Mouse (Mus musculus) mature B cell (primary cell): Measurements from ENCODE around the gene Mtfp1.

Experiments
- in situ Hi-C: fragments of 300-500 bp; cut with MboI; formaldehyde crosslinking; loops from 2 replicates; pipeline ENCODE4 v1.14.3; 2019

Gene Mtfp1

DNA sequence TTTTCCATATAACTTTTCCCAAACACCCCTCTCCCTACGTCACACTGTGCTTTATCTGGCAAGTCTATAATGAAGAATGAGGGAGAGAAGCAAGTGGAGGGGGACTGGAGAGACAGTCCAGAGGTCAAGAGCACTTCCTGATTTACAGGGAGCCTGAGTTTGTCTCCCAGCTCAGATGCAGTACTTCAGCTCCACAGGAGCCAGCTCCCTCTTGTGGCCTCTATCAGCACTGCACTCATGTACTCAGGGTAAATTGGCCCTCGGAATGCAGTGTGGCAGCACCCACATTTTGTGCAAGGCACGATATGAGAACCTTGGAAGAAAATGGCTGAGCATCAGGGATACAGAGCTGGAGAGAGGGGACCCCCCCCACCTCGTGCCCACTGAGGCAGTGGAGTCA, 15.0 kb downstream of the Mtfp1 start:
- in situ Hi-C loops = no loop called here

DNA sequence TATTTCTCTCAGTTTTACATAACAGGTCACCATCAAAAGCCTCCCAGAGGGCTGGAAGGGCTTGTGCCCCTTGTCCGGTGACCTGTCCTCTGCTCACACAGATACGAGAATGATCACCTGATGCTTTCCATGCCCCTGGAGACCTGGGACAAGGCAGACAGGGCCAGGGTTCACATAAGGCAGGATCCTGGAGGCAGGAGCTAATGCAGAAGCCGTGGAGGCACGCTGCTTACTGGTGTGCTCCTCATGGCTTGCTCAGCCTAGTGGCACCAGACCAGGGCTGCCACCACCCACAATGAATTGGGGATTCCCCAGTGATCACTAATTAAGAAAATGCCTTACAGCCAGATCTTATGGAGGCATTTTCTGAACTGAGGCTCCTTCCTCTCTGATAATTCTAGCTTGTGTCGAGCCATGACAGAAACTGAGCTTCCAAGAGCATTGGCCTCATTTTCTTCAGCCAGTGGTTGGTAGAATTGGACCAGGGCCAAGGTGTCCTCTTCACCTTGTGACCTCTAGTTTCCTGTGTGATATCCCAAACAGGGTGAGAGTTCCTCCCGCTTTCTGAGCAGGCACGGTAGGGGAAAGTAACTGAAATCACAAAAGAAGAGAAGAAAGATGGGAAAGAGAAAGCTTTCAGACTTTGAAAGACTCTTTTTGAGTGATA, 16.8 kb downstream of the Mtfp1 start:
- in situ Hi-C loops = no loop called here

- in situ Hi-C loops = no loop called here
These were observed 18.6 kb downstream of the Mtfp1 start for GRCm38 (mm10) chr11:4076633-4077032.

GRCm38 (mm10) chr11:4069664-4070063, 25.6 kb downstream of the Mtfp1 start:
- in situ Hi-C loops = no loop called here

GRCm38 (mm10) chr11:4064627-4065122, 30.6 kb downstream of the Mtfp1 start, which contains the start of gene Sec14l3:
Sec14l3 (plus strand) TSS chr11:4064841.
- in situ Hi-C loops = no loop called here

- in situ Hi-C loops = no loop called here
These were observed 32.3 kb downstream of the Mtfp1 start for GRCm38 (mm10) chr11:4062981-4063380.

DNA sequence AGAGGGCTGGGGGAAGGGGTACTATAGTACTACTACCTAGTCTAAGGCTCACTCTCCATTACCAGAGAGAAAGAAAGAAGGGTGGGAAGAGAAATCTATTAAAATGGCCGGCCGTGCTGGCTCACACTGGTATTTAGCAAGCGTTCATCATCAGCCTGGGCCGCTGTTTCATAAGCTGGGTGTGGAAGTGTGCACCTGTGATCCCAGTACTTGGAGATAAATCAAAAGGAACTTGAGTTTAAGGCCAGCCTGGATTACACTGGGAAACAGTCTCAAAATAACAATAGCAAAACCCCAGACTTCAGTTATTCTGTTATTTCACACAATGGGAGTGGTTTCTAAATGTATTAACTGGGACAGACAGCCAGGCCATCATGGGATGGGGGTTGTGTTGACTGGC, 32.7 kb downstream of the Mtfp1 start:
- in situ Hi-C loops = no loop called here

DNA sequence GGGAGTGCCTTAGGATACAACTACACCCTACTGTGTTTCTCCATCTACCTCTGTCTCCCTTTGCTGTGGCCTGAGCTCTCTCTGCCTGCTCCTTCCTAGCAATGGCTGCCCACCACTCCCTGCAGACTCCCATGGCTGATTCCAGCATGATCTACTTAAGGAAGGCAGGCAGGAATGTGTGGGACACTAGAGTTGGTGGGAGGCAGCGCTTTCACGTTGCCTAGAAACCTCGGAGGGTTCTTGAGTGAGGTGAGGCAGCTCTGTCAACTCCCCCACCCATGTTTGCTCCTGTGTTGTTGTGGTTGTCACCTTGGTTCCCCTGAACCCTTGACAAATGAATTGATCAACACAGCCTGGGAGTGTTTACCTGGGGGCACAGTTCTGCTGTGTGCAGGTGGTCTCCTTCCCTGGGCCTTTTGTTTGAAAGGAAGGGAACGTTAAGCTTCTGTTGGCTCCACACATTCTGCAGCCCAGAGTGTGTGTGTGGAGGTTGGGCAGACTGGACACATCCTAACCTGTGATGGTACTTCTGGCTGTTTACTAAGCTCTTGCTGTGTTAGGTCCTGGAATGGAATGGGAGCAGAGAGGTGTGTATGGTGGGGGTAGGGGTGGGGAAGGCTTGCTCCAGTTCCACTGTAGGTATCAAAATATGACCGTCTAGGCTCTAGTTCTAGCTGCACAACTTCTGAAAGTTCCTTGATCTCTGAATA, 34.2 kb downstream of the Mtfp1 start:
- in situ Hi-C loops = no loop called here

- in situ Hi-C loops = no loop called here
These were observed 41.7 kb downstream of the Mtfp1 start for GRCm38 (mm10) chr11:4053586-4053985.

DNA sequence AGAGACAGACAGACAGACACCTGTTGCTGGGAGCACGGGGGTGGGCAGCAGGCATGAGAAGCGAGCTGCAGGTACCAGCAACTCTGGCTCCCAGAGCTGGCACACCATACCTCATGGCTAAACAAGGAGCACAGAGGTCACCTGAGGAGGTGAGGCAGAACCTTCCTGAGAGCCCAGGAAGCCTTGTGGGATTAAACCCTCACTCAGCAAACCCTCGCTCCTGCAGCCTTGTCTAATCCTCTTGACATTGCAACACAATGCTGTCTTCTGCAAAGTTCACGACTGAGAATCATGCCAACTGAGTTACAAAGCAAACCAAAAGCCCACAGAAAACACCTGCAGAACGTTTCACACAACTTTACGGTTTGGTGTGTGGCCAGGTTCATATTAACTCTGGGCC, 46.8 kb downstream of the Mtfp1 start:
- in situ Hi-C loops = no loop called here

- in situ Hi-C loops = no loop called here
These were observed 47.5 kb downstream of the Mtfp1 start for GRCm38 (mm10) chr11:4047766-4048165.

GRCm38 (mm10) chr11:4046526-4046925, 48.7 kb downstream of the Mtfp1 start:
- in situ Hi-C loops = no loop called here

DNA sequence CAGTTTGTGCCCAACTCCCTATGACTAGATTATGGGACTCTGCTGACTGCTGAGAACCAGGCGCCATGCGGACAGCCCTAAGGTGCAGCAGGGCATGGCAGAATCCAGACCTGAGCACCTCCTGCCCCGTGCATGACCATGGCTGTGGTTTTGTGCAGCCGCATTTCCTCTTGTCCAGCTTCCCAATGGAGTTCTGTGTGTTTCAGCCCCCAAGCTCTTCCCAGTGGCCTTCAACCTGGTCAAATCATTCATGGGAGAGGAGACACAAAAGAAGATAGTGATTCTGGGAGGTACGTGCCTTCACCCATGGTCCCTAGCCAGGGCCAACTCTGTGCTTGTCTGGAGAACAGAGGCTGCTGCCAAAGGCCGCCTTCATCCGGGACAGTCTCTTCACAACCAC, 52.2 kb downstream of the Mtfp1 start:
- in situ Hi-C loops = no loop called here
